Mouse (Mus musculus): ENCODE measurements around the gene Dact2. TPM values are rescaled to one million over a fixed set of nuclear protein-coding genes. Genes with fewer than 3 reads are reported as not detected.
A peak's percentile ranks its signal among the peaks of the same experiment; 100 is the strongest.

Gene Dact2
- polyA plus RNA-seq (2014; fragmentation: Nextera tagmentation; extraction: Ambion mirVana) = 0.18 and 0.32 TPM in 2 replicates

GRCm38 (mm10) chr17:14204061-14204460, at the start of gene Dact2:
Dact2 (minus strand) TSS chr17:14204304.
- H3K4me2 ChIP-seq = peak within 1 kb of the TSS; percentile 94
- ATAC-seq (ENCODE audit: low FRiP score) (0 out of 2 replicates have a peak, but pooled peaks have one; percentile 5), DNase-seq (ENCODE audit: low spot score, missing footprints) (peak; percentile 85)
- no peaks in the 10 kb centered on the region for H3K36me3 ChIP-seq (ENCODE audit: control insufficient read depth, insufficient read depth, low read length)
- peaks cover 50% of the 10 kb centered on the region for H3K27me3 ChIP-seq (ENCODE audit: control insufficient read depth, insufficient read depth, low read length)
- H3K27ac ChIP-seq (ENCODE audit: low read depth, low read length) = no peak within 1 kb of the TSS
- peak within 1 kb of the TSS; percentile 56 for H3K4me3 ChIP-seq (ENCODE audit: low read depth, low read length)
- peak within 1 kb of the TSS; percentile 47 for H3K9ac ChIP-seq (ENCODE audit: low read length)
- H3K9me3 ChIP-seq (ENCODE audit: control insufficient read depth, low read length) = no peaks in the 10 kb centered on the region
- H3K4me1 ChIP-seq (ENCODE audit: control insufficient read depth, insufficient read depth, low read length) = peaks cover 23% of the 10 kb centered on the region
- 49% methylated on average over 13 of the region's 13 CpGs for WGBS

GRCm38 (mm10) chr17:14252456-14252855, 48.4 kb upstream of the Dact2 start:
- Histone ChIP-seq H3K27ac (ENCODE audit: low read depth, low read length) (no peak overlapping the region), H3K9me3 (ENCODE audit: control insufficient read depth, low read length) (no peaks in the 10 kb centered on the region), H3K4me1 (ENCODE audit: control insufficient read depth, insufficient read depth, low read length) (no peaks in the 10 kb centered on the region), H3K27me3 (ENCODE audit: control insufficient read depth, insufficient read depth, low read length) (no peaks in the 10 kb centered on the region), H3K4me2 (no peak overlapping the region), H3K36me3 (ENCODE audit: control insufficient read depth, insufficient read depth, low read length) (no peaks in the 10 kb centered on the region), H3K9ac (ENCODE audit: low read length) (no peak overlapping the region), H3K4me3 (ENCODE audit: low read depth, low read length) (no peak overlapping the region)
- ATAC-seq (ENCODE audit: low FRiP score) (no peak), DNase-seq (ENCODE audit: low spot score, missing footprints) (no peak)
- WGBS = 82% methylated on average over 7 of the region's 7 CpGs

- WGBS = 81% methylated on average over 8 of the region's 8 CpGs
Observed at GRCm38 (mm10) chr17:14250401-14250800, 46.3 kb upstream of the Dact2 start.

GRCm38 (mm10) chr17:14249595-14249994, 45.5 kb upstream of the Dact2 start:
- WGBS = 71% methylated on average over 4 of the region's 4 CpGs
- Histone ChIP-seq H3K36me3 (ENCODE audit: control insufficient read depth, insufficient read depth, low read length) (no peaks in the 10 kb centered on the region), H3K9me3 (ENCODE audit: control insufficient read depth, low read length) (no peaks in the 10 kb centered on the region), H3K4me3 (ENCODE audit: low read depth, low read length) (no peak overlapping the region), H3K27ac (ENCODE audit: low read depth, low read length) (no peak overlapping the region), H3K4me1 (ENCODE audit: control insufficient read depth, insufficient read depth, low read length) (no peaks in the 10 kb centered on the region), H3K9ac (ENCODE audit: low read length) (no peak overlapping the region), H3K27me3 (ENCODE audit: control insufficient read depth, insufficient read depth, low read length) (no peaks in the 10 kb centered on the region), H3K4me2 (no peak overlapping the region)
- ATAC-seq (ENCODE audit: low FRiP score) (no peak), DNase-seq (ENCODE audit: low spot score, missing footprints) (no peak)

More at GRCm38 (mm10) chr17:14250401-14250800, 46.3 kb upstream of the Dact2 start:
- no peaks in the 10 kb centered on the region for H3K27me3 ChIP-seq (ENCODE audit: control insufficient read depth, insufficient read depth, low read length)
- no peaks in the 10 kb centered on the region for H3K4me1 ChIP-seq (ENCODE audit: control insufficient read depth, insufficient read depth, low read length)
- H3K9me3 ChIP-seq (ENCODE audit: control insufficient read depth, low read length) = no peaks in the 10 kb centered on the region
- DNase-seq (ENCODE audit: low spot score, missing footprints) (no peak), ATAC-seq (ENCODE audit: low FRiP score) (no peak)
- no peak overlapping the region for H3K4me3 ChIP-seq (ENCODE audit: low read depth, low read length)
- no peaks in the 10 kb centered on the region for H3K36me3 ChIP-seq (ENCODE audit: control insufficient read depth, insufficient read depth, low read length)
- H3K4me2 ChIP-seq = no peak overlapping the region
- H3K9ac ChIP-seq (ENCODE audit: low read length) = no peak overlapping the region
- no peak overlapping the region for H3K27ac ChIP-seq (ENCODE audit: low read depth, low read length)

GRCm38 (mm10) chr17:14247931-14248330, 43.8 kb upstream of the Dact2 start:
- no peaks in the 10 kb centered on the region for H3K27me3 ChIP-seq (ENCODE audit: control insufficient read depth, insufficient read depth, low read length)
- DNase-seq (ENCODE audit: low spot score, missing footprints) (no peak), ATAC-seq (ENCODE audit: low FRiP score) (no peak)
- H3K36me3 ChIP-seq (ENCODE audit: control insufficient read depth, insufficient read depth, low read length) = no peaks in the 10 kb centered on the region
- H3K4me2 ChIP-seq = no peak overlapping the region
- no peak overlapping the region for H3K27ac ChIP-seq (ENCODE audit: low read depth, low read length)
- no peaks in the 10 kb centered on the region for H3K9me3 ChIP-seq (ENCODE audit: control insufficient read depth, low read length)
- no peak overlapping the region for H3K9ac ChIP-seq (ENCODE audit: low read length)
- WGBS = 91% methylated on average over 8 of the region's 8 CpGs
- no peaks in the 10 kb centered on the region for H3K4me1 ChIP-seq (ENCODE audit: control insufficient read depth, insufficient read depth, low read length)
- H3K4me3 ChIP-seq (ENCODE audit: low read depth, low read length) = no peak overlapping the region

- Histone ChIP-seq H3K4me3 (ENCODE audit: low read depth, low read length) (no peak overlapping the region), H3K36me3 (ENCODE audit: control insufficient read depth, insufficient read depth, low read length) (no peaks in the 10 kb centered on the region), H3K4me2 (no peak overlapping the region), H3K4me1 (ENCODE audit: control insufficient read depth, insufficient read depth, low read length) (no peaks in the 10 kb centered on the region), H3K27ac (ENCODE audit: low read depth, low read length) (no peak overlapping the region), H3K9ac (ENCODE audit: low read length) (no peak overlapping the region), H3K27me3 (ENCODE audit: control insufficient read depth, insufficient read depth, low read length) (no peaks in the 10 kb centered on the region), H3K9me3 (ENCODE audit: control insufficient read depth, low read length) (no peaks in the 10 kb centered on the region)
- DNase-seq (ENCODE audit: low spot score, missing footprints) (no peak), ATAC-seq (ENCODE audit: low FRiP score) (no peak)
- 75% methylated on average over 2 of the region's 2 CpGs for WGBS
Observed at GRCm38 (mm10) chr17:14246266-14246665, 42.2 kb upstream of the Dact2 start.

GRCm38 (mm10) chr17:14244195-14244965, 40.3 kb upstream of the Dact2 start:
- H3K27ac ChIP-seq (ENCODE audit: low read depth, low read length) = no peak overlapping the region
- H3K27me3 ChIP-seq (ENCODE audit: control insufficient read depth, insufficient read depth, low read length) = no peaks in the 10 kb centered on the region
- no peak overlapping the region for H3K9ac ChIP-seq (ENCODE audit: low read length)
- 73% methylated on average over 11 of the region's 11 CpGs for WGBS
- DNase-seq (ENCODE audit: low spot score, missing footprints) (no peak), ATAC-seq (ENCODE audit: low FRiP score) (no peak)
- H3K4me1 ChIP-seq (ENCODE audit: control insufficient read depth, insufficient read depth, low read length) = no peaks in the 10 kb centered on the region
- H3K4me2 ChIP-seq = no peak overlapping the region
- no peaks in the 10 kb centered on the region for H3K36me3 ChIP-seq (ENCODE audit: control insufficient read depth, insufficient read depth, low read length)
- H3K4me3 ChIP-seq (ENCODE audit: low read depth, low read length) = no peak overlapping the region
- H3K9me3 ChIP-seq (ENCODE audit: control insufficient read depth, low read length) = no peaks in the 10 kb centered on the region

- DNase-seq (ENCODE audit: low spot score, missing footprints) = no peak
- no peaks in the 10 kb centered on the region for H3K4me1 ChIP-seq (ENCODE audit: control insufficient read depth, insufficient read depth, low read length)
- H3K9me3 ChIP-seq (ENCODE audit: control insufficient read depth, low read length) = no peaks in the 10 kb centered on the region
- no peak overlapping the region for H3K4me2 ChIP-seq
- H3K9ac ChIP-seq (ENCODE audit: low read length) = no peak overlapping the region
- H3K27ac ChIP-seq (ENCODE audit: low read depth, low read length) = no peak overlapping the region
- H3K27me3 ChIP-seq (ENCODE audit: control insufficient read depth, insufficient read depth, low read length) = no peaks in the 10 kb centered on the region
- 90% methylated on average over 8 of the region's 8 CpGs for WGBS
- H3K4me3 ChIP-seq (ENCODE audit: low read depth, low read length) = no peak overlapping the region
- no peaks in the 10 kb centered on the region for H3K36me3 ChIP-seq (ENCODE audit: control insufficient read depth, insufficient read depth, low read length)
- ATAC-seq (ENCODE audit: low FRiP score) = no peak
Observed at GRCm38 (mm10) chr17:14242634-14243033, 38.5 kb upstream of the Dact2 start.

- ATAC-seq (ENCODE audit: low FRiP score) = no peak
- Histone ChIP-seq H3K4me3 (ENCODE audit: low read depth, low read length) (no peak overlapping the region), H3K4me1 (ENCODE audit: control insufficient read depth, insufficient read depth, low read length) (no peaks in the 10 kb centered on the region), H3K4me2 (no peak overlapping the region), H3K27ac (ENCODE audit: low read depth, low read length) (no peak overlapping the region), H3K27me3 (ENCODE audit: control insufficient read depth, insufficient read depth, low read length) (no peaks in the 10 kb centered on the region), H3K9me3 (ENCODE audit: control insufficient read depth, low read length) (no peaks in the 10 kb centered on the region), H3K36me3 (ENCODE audit: control insufficient read depth, insufficient read depth, low read length) (no peaks in the 10 kb centered on the region), H3K9ac (ENCODE audit: low read length) (no peak overlapping the region)
- WGBS = 91% methylated on average over 10 of the region's 10 CpGs
- no peak for DNase-seq (ENCODE audit: low spot score, missing footprints)
Observed at GRCm38 (mm10) chr17:14239960-14240359, 35.9 kb upstream of the Dact2 start.

All from midbrain, embryonic 11.5 days (tissue).